Mouse (Mus musculus) embryonic facial prominence, embryonic 14.5 days (tissue): ENCODE data around the gene Morc3. TPM values are rescaled to one million over a fixed set of nuclear protein-coding genes. Genes with fewer than 3 reads are reported as not detected.
"Not testable (repeated sequence)": the region's sequence is repeated elsewhere in the genome, so short reads cannot be mapped to it uniquely, and the experiment has no call there.

Experiments used
- ATAC-seq: fragments of 200-750 bp; cut with Nextera tagmentation; 2 replicates; pipeline ENCODE4 v1.8.0; 2017; ENCODE audit warnings: low read depth, moderate number of reproducible peaks, moderate TSS enrichment
- DNase-seq: peaks from one replicate; pipeline ENCODE4 v3.0.0-alpha.2; 2015; ENCODE audit warnings: low spot score
- H3K27ac ChIP-seq: fragments of 300-500 bp; sonication (generic); replicated peaks from 2 replicates; pipeline ENCODE4 v1.5.1; 2014; ENCODE audit warnings: low read depth, mild to moderate bottlenecking, low read length, moderate library complexity
- H3K27me3 ChIP-seq: fragments of 300-500 bp; sonication (generic); replicated peaks from 2 replicates; pipeline ENCODE4 v1.6.1; 2014; ENCODE audit warnings: low read length; ENCODE audit not compliant: control insufficient read depth, insufficient read depth
- H3K36me3 ChIP-seq: fragments of 300-500 bp; sonication (generic); 2 replicates; pipeline ENCODE4 v1.6.1; 2014; ENCODE audit warnings: low read length, mixed read lengths; ENCODE audit not compliant: control insufficient read depth, insufficient read depth
- H3K4me1 ChIP-seq: fragments of 300-500 bp; sonication (generic); 2 replicates; pipeline ENCODE4 v1.6.1; 2014; ENCODE audit warnings: antibody characterized with exemption, low read length; ENCODE audit not compliant: control insufficient read depth, insufficient read depth
- H3K4me2 ChIP-seq: fragments of 300-500 bp; sonication (generic); 2 replicates; pipeline ENCODE4 v1.6.1; 2014; ENCODE audit warnings: low read depth, mild to moderate bottlenecking, low read length, moderate library complexity, mixed read lengths
- H3K4me3 ChIP-seq: fragments of 300-500 bp; sonication (generic); 2 replicates; pipeline ENCODE4 v1.5.1; 2014; ENCODE audit warnings: low read depth, mild to moderate bottlenecking, low read length
- H3K9ac ChIP-seq: fragments of 300-500 bp; sonication (generic); 2 replicates; pipeline ENCODE4 v1.6.1; 2014; ENCODE audit warnings: low read depth, mild to moderate bottlenecking, low read length, moderate library complexity, mixed read lengths
- H3K9me3 ChIP-seq: fragments of 300-500 bp; sonication (generic); 2 replicates; pipeline ENCODE4 v1.6.1; 2016; ENCODE audit warnings: low read length; ENCODE audit not compliant: control insufficient read depth
- WGBS: fragments of 180-500 bp; shearing (Covaris S2); extraction: QIAGEN DNeasy Blood & Tissue Kit; methylation state at CpG from one replicate; pipeline ENCODE4 v1.1.7; 2014; 5-methylcytosine and 5-hydroxymethylcytosine counted together
- polyA plus RNA-seq: library from polyadenylated mRNA; unstranded; fragments of >200 nt; fragmentation: Nextera tagmentation; extraction: Ambion mirVana; gene quantifications from 2 replicates; pipeline ENCODE4 v1.2.1, GENCODE M21; 2014

Gene Morc3
- polyA plus RNA-seq, 1 experiment from 2014 or later = 32.1 TPM

- no peaks in the 10 kb centered on the region for H3K27me3 ChIP-seq
- ATAC-seq (no peak), DNase-seq (no peak)
- H3K36me3 ChIP-seq = no peaks in the 10 kb centered on the region
- H3K27ac ChIP-seq = no peak overlapping the region
- WGBS = 86% methylated on average over 4 of the region's 4 CpGs
- H3K4me1 ChIP-seq = no peaks in the 10 kb centered on the region
- no peak overlapping the region for H3K4me2 ChIP-seq
- H3K9ac ChIP-seq = no peak overlapping the region
- H3K9me3 ChIP-seq = peaks cover 20% of the 10 kb centered on the region
- H3K4me3 ChIP-seq = no peak overlapping the region
These were observed 7.1 kb upstream of the Morc3 start for GRCm38 (mm10) chr16:93824799-93825198.

GRCm38 (mm10) chr16:93825463-93825862 lies 6.5 kb upstream of the Morc3 start:
- Histone ChIP-seq H3K27ac (no peak overlapping the region), H3K27me3 (no peaks in the 10 kb centered on the region), H3K9ac (no peak overlapping the region), H3K36me3 (no peaks in the 10 kb centered on the region), H3K4me1 (no peaks in the 10 kb centered on the region), H3K4me3 (no peak overlapping the region), H3K4me2 (no peak overlapping the region), H3K9me3 (peaks cover 20% of the 10 kb centered on the region)
- WGBS = 85% methylated on average over 4 of the region's 4 CpGs
- no peak for ATAC-seq
- DNase-seq = no peak

- ATAC-seq (no peak), DNase-seq (no peak)
- H3K36me3 ChIP-seq = no peaks in the 10 kb centered on the region
- no peak overlapping the region for H3K9ac ChIP-seq
- no peak overlapping the region for H3K4me2 ChIP-seq
- no peaks in the 10 kb centered on the region for H3K27me3 ChIP-seq
- 67% methylated on average over 11 of the region's 11 CpGs for WGBS
- peaks cover 20% of the 10 kb centered on the region for H3K9me3 ChIP-seq
- no peaks in the 10 kb centered on the region for H3K4me1 ChIP-seq
- no peak overlapping the region for H3K27ac ChIP-seq
- no peak overlapping the region for H3K4me3 ChIP-seq
These were observed 5.9 kb upstream of the Morc3 start for GRCm38 (mm10) chr16:93826054-93826453.

GRCm38 (mm10) chr16:93826478-93826877 lies 5.4 kb upstream of the Morc3 start:
- not testable (repeated sequence) for H3K4me3 ChIP-seq, H3K4me1 ChIP-seq, H3K36me3 ChIP-seq, ATAC-seq, H3K27ac ChIP-seq, H3K9ac ChIP-seq, H3K4me2 ChIP-seq, DNase-seq, H3K27me3 ChIP-seq
- 53% methylated on average over 5 of the region's 5 CpGs for WGBS
- H3K9me3 ChIP-seq = peaks cover 20% of the 10 kb centered on the region

- Histone ChIP-seq H3K4me3 (no peak overlapping the region), H3K27ac (no peak overlapping the region), H3K36me3 (no peaks in the 10 kb centered on the region), H3K9me3 (peaks cover 20% of the 10 kb centered on the region), H3K4me1 (no peaks in the 10 kb centered on the region), H3K4me2 (no peak overlapping the region), H3K9ac (no peak overlapping the region), H3K27me3 (no peaks in the 10 kb centered on the region)
- WGBS = 80% methylated on average over 6 of the region's 6 CpGs
- ATAC-seq (no peak), DNase-seq (no peak)
These were observed 5.0 kb upstream of the Morc3 start for GRCm38 (mm10) chr16:93826909-93827308.

- H3K36me3 ChIP-seq = no peaks in the 10 kb centered on the region
- peaks cover 3% of the 10 kb centered on the region; the same call in 1 of the 2 replicates for H3K9me3 ChIP-seq
- no peaks in the 10 kb centered on the region for H3K27me3 ChIP-seq
- ATAC-seq (no peak), DNase-seq (no peak)
- H3K4me2 ChIP-seq = no peak overlapping the region
- WGBS = 92% methylated on average over 15 of the region's 15 CpGs
- H3K4me1 ChIP-seq = peaks cover 10% of the 10 kb centered on the region
- H3K9ac ChIP-seq = no peak overlapping the region
- H3K4me3 ChIP-seq = no peak overlapping the region
- H3K27ac ChIP-seq = no peak overlapping the region
These were observed 2.4 kb upstream of the Morc3 start for GRCm38 (mm10) chr16:93829526-93829925.

- Histone ChIP-seq H3K36me3 (no peaks in the 10 kb centered on the region), H3K9me3 (no peaks in the 10 kb centered on the region), H3K4me2 (no peak overlapping the region), H3K4me1 (peaks cover 10% of the 10 kb centered on the region), H3K27ac (no peak overlapping the region), H3K4me3 (no peak overlapping the region), H3K9ac (no peak overlapping the region), H3K27me3 (no peaks in the 10 kb centered on the region)
- no peak for DNase-seq
- WGBS = 80% methylated on average over 9 of the region's 9 CpGs
- no peak for ATAC-seq
These were observed 1.9 kb upstream of the Morc3 start for GRCm38 (mm10) chr16:93830071-93830470.

- Histone ChIP-seq H3K9ac (no peak overlapping the region), H3K4me2 (no peak overlapping the region), H3K4me1 (peaks cover 10% of the 10 kb centered on the region), H3K27ac (no peak overlapping the region), H3K9me3 (no peaks in the 10 kb centered on the region), H3K4me3 (no peak overlapping the region), H3K27me3 (no peaks in the 10 kb centered on the region), H3K36me3 (no peaks in the 10 kb centered on the region)
- ATAC-seq (no peak), DNase-seq (peak; percentile 27)
- WGBS = 52% methylated on average over 5 of the region's 5 CpGs
These were observed 1.0 kb upstream of the Morc3 start for GRCm38 (mm10) chr16:93830916-93831315.

- peak overlapping the region; percentile 97 for H3K9ac ChIP-seq
- H3K4me2 ChIP-seq = peak overlapping the region; percentile 73
- WGBS = 2% methylated on average over 27 of the region's 69 CpGs
- DNase-seq (peak; percentile 67), ATAC-seq (peak; percentile 62; the same call in 1 of the 2 replicates)
- H3K4me3 ChIP-seq = peak overlapping the region; percentile 96
- no peaks in the 10 kb centered on the region for H3K9me3 ChIP-seq
- no peaks in the 10 kb centered on the region for H3K36me3 ChIP-seq
- no peaks in the 10 kb centered on the region for H3K27me3 ChIP-seq
- peak overlapping the region; percentile 96 for H3K27ac ChIP-seq
- peaks cover 10% of the 10 kb centered on the region for H3K4me1 ChIP-seq
These were observed 743 bp downstream of the Morc3 start for GRCm38 (mm10) chr16:93832451-93833276.
